Mouse (Mus musculus): ENCODE results near the gene Snn. TPM values are rescaled to one million over a fixed set of nuclear protein-coding genes. Genes with fewer than 3 reads are reported as not detected.

Gene Snn
- polyA plus RNA-seq, 1 experiment from 2014 or later = 49.9 TPM

DNA sequence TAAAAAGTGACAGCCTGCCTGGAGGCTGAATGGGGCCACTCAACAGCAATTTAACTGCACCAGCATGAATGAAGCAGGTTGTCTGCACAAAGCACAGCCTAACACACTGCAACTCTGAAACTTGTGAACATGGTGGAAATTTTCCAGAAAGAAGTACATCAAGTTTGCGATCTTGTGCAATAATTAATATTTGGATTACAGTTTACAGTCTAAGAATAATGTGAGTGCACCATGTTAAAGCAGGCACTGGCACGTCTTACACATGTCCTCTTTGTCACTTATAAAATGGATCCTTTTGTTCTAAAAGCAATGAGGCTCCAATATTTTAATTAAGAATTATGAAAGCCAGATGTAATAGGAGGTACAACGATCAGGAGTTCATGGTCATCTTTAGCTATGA is 36.6 kb downstream of the Snn start:
- Histone ChIP-seq H3K4me3 (ENCODE audit: low read depth, low read length) (no peak overlapping the region), H3K4me1 (ENCODE audit: control insufficient read depth, insufficient read depth, low read length) (no peaks in the 10 kb centered on the region), H3K9ac (replicated peaks; ENCODE audit: low read depth, low read length) (no peak overlapping the region), H3K27me3 (ENCODE audit: control insufficient read depth, insufficient read depth, low read length) (no peaks in the 10 kb centered on the region), H3K9me3 (ENCODE audit: control insufficient read depth, low read depth, low read length) (no peaks in the 10 kb centered on the region), H3K27ac (ENCODE audit: low read length) (no peak overlapping the region), H3K36me3 (ENCODE audit: control insufficient read depth, insufficient read depth, low read length) (no peaks in the 10 kb centered on the region; the same call in 1 of the 2 replicates), H3K4me2 (replicated peaks; ENCODE audit: low read depth, low read length) (no peak overlapping the region)
- WGBS = 92% methylated on average over 3 of the region's 3 CpGs
- no peak for ATAC-seq (ENCODE audit: insufficient number of reproducible peaks, insufficient read depth, low FRiP score, low read depth)

GRCm38 (mm10) chr16:11104905-11105304 is 44.2 kb downstream of the Snn start:
- Histone ChIP-seq H3K4me1 (ENCODE audit: control insufficient read depth, insufficient read depth, low read length) (no peaks in the 10 kb centered on the region), H3K9ac (replicated peaks; ENCODE audit: low read depth, low read length) (no peak overlapping the region), H3K27me3 (ENCODE audit: control insufficient read depth, insufficient read depth, low read length) (no peaks in the 10 kb centered on the region), H3K27ac (ENCODE audit: low read length) (no peak overlapping the region), H3K4me2 (replicated peaks; ENCODE audit: low read depth, low read length) (no peak overlapping the region), H3K36me3 (ENCODE audit: control insufficient read depth, insufficient read depth, low read length) (no peaks in the 10 kb centered on the region; the same call in none of the 2 replicates), H3K4me3 (ENCODE audit: low read depth, low read length) (no peak overlapping the region), H3K9me3 (ENCODE audit: control insufficient read depth, low read depth, low read length) (no peaks in the 10 kb centered on the region)
- ATAC-seq (ENCODE audit: insufficient number of reproducible peaks, insufficient read depth, low FRiP score, low read depth) = no peak
- 86% methylated on average over 1 of the region's 1 CpGs for WGBS

DNA sequence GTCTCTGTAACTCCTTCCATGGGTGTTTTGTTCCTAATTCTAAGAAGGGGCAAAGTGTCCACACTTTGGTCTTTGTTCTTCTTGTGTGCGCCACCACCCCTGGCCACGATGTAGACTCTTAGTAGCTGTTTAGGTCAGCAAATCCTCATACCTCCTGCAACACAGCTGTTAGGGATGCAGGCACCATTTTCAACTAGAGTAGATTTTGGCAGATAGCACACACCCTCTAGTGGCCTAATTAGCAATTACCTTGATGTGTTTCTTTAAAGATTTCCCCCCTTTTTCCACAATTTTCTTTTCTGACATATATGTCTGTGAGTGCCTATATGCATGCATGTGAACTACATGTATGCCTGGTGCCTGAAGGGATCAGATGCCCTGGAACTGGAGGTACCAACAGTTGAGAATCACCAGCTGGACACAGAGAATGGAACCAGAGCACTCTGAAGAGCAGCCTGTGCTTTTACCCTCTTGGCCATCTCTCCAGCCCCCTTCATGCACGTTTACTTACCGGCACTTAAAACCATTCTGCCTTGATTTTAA is 48.5 kb downstream of the Snn start:
- Histone ChIP-seq H3K4me2 (replicated peaks; ENCODE audit: low read depth, low read length) (no peak overlapping the region), H3K9me3 (ENCODE audit: control insufficient read depth, low read depth, low read length) (no peaks in the 10 kb centered on the region), H3K4me1 (ENCODE audit: control insufficient read depth, insufficient read depth, low read length) (no peaks in the 10 kb centered on the region), H3K36me3 (ENCODE audit: control insufficient read depth, insufficient read depth, low read length) (no peaks in the 10 kb centered on the region), H3K4me3 (ENCODE audit: low read depth, low read length) (no peak overlapping the region), H3K27me3 (ENCODE audit: control insufficient read depth, insufficient read depth, low read length) (no peaks in the 10 kb centered on the region), H3K27ac (ENCODE audit: low read length) (no peak overlapping the region), H3K9ac (replicated peaks; ENCODE audit: low read depth, low read length) (no peak overlapping the region)
- ATAC-seq (ENCODE audit: insufficient number of reproducible peaks, insufficient read depth, low FRiP score, low read depth) = no peak
- 61% methylated on average over 4 of the region's 4 CpGs for WGBS

DNA sequence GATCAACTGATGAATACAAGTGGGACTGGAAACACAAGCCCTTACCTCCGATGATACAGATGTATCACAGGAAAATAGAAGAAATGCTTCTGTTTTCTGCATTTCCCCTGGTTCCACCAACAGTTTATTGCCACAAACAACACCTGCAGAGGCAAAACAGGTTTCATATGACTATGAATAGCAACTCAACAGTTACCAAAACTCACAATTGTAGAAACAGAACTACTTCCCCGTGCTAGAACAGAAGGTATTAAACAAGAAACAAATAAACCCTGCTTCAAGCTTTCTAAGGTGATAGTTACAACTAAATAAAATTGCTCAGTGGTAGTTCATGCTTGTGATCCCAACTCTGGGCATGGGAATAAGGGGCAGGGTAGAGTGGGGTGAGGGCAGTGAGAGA is 61.9 kb downstream of the Snn start:
- 94% methylated on average over 2 of the region's 2 CpGs for WGBS
- Histone ChIP-seq H3K27ac (ENCODE audit: low read length) (no peak overlapping the region), H3K27me3 (ENCODE audit: control insufficient read depth, insufficient read depth, low read length) (no peaks in the 10 kb centered on the region), H3K4me2 (replicated peaks; ENCODE audit: low read depth, low read length) (no peak overlapping the region), H3K9me3 (ENCODE audit: control insufficient read depth, low read depth, low read length) (no peaks in the 10 kb centered on the region), H3K9ac (replicated peaks; ENCODE audit: low read depth, low read length) (no peak overlapping the region), H3K4me3 (ENCODE audit: low read depth, low read length) (no peak overlapping the region), H3K36me3 (ENCODE audit: control insufficient read depth, insufficient read depth, low read length) (peaks cover 21% of the 10 kb centered on the region), H3K4me1 (ENCODE audit: control insufficient read depth, insufficient read depth, low read length) (no peaks in the 10 kb centered on the region)
- no peak for ATAC-seq (ENCODE audit: insufficient number of reproducible peaks, insufficient read depth, low FRiP score, low read depth)

DNA sequence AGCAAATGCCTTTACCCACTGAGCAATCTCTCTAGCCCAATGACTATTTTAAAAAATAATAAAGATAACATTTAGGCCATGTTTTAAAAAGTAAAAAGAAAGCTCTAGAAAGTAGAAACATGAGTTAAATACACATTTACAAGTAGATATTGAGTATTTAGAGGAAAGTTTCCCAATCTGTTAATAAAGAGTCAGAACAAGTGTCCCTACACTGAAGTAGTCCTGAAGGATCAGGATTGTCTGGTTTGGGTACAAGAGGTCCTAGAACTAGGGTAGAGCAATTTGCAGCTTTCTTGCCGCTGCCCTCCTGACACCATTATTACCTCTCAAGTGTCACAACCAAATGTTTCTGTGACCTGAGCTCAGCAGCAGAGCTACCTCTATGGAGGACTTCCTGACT is 63.4 kb downstream of the Snn start:
- Histone ChIP-seq H3K4me2 (replicated peaks; ENCODE audit: low read depth, low read length) (no peak overlapping the region), H3K9me3 (ENCODE audit: control insufficient read depth, low read depth, low read length) (no peaks in the 10 kb centered on the region), H3K27ac (ENCODE audit: low read length) (no peak overlapping the region), H3K27me3 (ENCODE audit: control insufficient read depth, insufficient read depth, low read length) (no peaks in the 10 kb centered on the region), H3K4me3 (ENCODE audit: low read depth, low read length) (no peak overlapping the region), H3K4me1 (ENCODE audit: control insufficient read depth, insufficient read depth, low read length) (no peaks in the 10 kb centered on the region), H3K9ac (replicated peaks; ENCODE audit: low read depth, low read length) (no peak overlapping the region), H3K36me3 (ENCODE audit: control insufficient read depth, insufficient read depth, low read length) (peaks cover 22% of the 10 kb centered on the region)
- no peak for ATAC-seq (ENCODE audit: insufficient number of reproducible peaks, insufficient read depth, low FRiP score, low read depth)
- 93% methylated on average over 1 of the region's 1 CpGs for WGBS

Other genes starting within 250 kb of the Snn start
- not detected in 2 replicates for gene Gm11172, start 248.0 kb upstream of the Snn start, polyA plus RNA-seq (2014; fragmentation: Nextera tagmentation; extraction: Ambion mirVana)
- gene Rmi2, start 225.9 kb upstream of the Snn start, polyA plus RNA-seq (2014; fragmentation: Nextera tagmentation; extraction: Ambion mirVana) = 4.6 and 5.1 TPM in 2 replicates
- gene Litaf, start 5.2 kb downstream of the Snn start, polyA plus RNA-seq (2014; fragmentation: Nextera tagmentation; extraction: Ambion mirVana) = 105 and 107 TPM in 2 replicates
- 35.1 and 36.1 TPM in 2 replicates for gene Txndc11, start 73.7 kb downstream of the Snn start, polyA plus RNA-seq (2014; fragmentation: Nextera tagmentation; extraction: Ambion mirVana)
- gene Zc3h7a, start 115.4 kb downstream of the Snn start, polyA plus RNA-seq (2014; fragmentation: Nextera tagmentation; extraction: Ambion mirVana) = 113 and 116 TPM in 2 replicates
- 181 and 183 TPM in 2 replicates for gene Rsl1d1, start 142.4 kb downstream of the Snn start, polyA plus RNA-seq (2014; fragmentation: Nextera tagmentation; extraction: Ambion mirVana)
- 79.1 and 79.8 TPM in 2 replicates for gene Gspt1, start 193.4 kb downstream of the Snn start, polyA plus RNA-seq (2014; fragmentation: Nextera tagmentation; extraction: Ambion mirVana)

Measured in stomach, embryonic 14.5 days (tissue).